Mouse (Mus musculus) layer of hippocampus, adult 11-12 months (tissue): Measurements from ENCODE around the gene Pgf.
"Not testable (repeated sequence)": the region's sequence is repeated elsewhere in the genome, so short reads cannot be mapped to it uniquely, and the experiment has no call there.

Experiments
- DNase-seq: peaks from one replicate; pipeline ENCODE4 v3.0.0; 2022; ENCODE audit warnings: low spot score

The Pgf gene

GRCm38 (mm10) chr12:85157797-85158460 lies 19.7 kb downstream of the Pgf start:
- no peak for DNase-seq

- no peak for DNase-seq
These were observed 21.3 kb downstream of the Pgf start for GRCm38 (mm10) chr12:85156324-85156723.

GRCm38 (mm10) chr12:85153011-85153410 lies 24.6 kb downstream of the Pgf start:
- DNase-seq: no peak

- peak; percentile 74 for DNase-seq
These were observed 26.4 kb downstream of the Pgf start, which contains the start of gene Rps6kl1 for GRCm38 (mm10) chr12:85151002-85151774. Gene Rps6kl1 (minus strand): TSS chr12:85151264.

- DNase-seq: no peak
These were observed 27.1 kb downstream of the Pgf start for GRCm38 (mm10) chr12:85150321-85151001.

- no peak for DNase-seq
These were observed 30.7 kb downstream of the Pgf start for GRCm38 (mm10) chr12:85146881-85147280.

DNA sequence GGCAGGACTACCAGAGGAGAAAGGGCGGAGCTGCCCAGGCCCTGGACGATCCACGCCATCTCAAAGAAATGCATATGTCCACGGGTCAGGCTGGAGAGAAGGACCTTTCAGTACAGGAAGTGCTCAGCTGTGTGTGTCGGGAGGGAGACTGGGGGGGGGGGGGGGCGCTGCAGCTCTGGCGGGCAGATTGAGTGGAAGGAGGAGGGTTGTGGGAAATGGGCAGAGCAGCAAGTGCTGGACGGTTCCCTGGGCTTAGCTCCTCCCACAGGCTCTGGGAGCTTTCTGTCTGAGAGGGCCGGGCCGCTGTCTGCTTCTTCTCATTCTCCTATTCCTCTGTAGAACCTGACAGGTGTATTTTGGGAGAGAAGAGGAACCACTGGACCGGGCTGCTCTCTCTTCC lies 31.2 kb downstream of the Pgf start:
- no peak for DNase-seq

DNA sequence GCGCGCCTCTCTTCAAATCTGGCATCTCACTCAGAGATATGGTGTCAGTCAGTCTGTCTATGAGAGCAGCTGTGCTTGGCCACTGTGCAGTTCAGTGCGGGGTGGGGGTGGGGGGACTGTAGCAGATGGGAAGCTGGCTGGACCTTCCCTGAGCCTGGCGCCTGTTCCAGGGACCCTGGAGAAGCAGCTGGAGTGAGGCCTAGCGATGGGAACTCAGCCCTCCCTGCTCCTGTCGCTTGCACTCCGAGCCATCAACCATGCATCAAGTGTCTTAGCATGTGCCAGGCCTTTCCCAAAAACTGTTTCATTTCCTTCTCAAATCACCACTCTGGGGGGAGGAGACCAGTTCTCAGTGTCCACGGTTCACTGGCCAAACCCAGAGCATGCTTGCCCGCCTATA lies 32.0 kb downstream of the Pgf start:
- DNase-seq: no peak

- no peak for DNase-seq
These were observed 32.8 kb downstream of the Pgf start for GRCm38 (mm10) chr12:85144821-85145220.

- not testable (repeated sequence) for DNase-seq
These were observed 33.3 kb downstream of the Pgf start for GRCm38 (mm10) chr12:85144276-85144675.

DNA sequence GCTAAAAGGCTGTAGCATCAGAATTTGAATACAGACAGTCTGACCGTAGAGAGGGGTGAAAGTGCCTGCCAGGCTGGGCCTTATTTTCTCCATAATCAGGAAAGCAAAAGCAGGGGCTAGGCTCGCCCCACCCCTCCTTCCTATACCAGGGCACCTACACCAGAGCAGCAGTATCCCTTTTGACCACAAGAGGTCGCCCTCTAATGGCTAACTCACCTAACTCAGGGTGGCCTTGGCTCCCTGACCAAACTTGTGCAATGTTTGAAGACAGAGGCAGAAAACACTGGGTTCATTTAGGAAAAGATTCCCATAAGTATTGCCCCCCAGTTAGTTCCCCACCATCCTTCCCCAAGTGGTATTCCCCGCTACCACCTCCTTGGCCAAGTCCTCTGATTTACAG lies 34.8 kb downstream of the Pgf start:
- peak; percentile 88 for DNase-seq

- DNase-seq: no peak
These were observed 36.5 kb downstream of the Pgf start for GRCm38 (mm10) chr12:85141096-85141495.

- no peak for DNase-seq
These were observed 37.4 kb downstream of the Pgf start for GRCm38 (mm10) chr12:85140036-85140701.

- no peak for DNase-seq
These were observed 41.0 kb downstream of the Pgf start for GRCm38 (mm10) chr12:85136627-85137026.

DNA sequence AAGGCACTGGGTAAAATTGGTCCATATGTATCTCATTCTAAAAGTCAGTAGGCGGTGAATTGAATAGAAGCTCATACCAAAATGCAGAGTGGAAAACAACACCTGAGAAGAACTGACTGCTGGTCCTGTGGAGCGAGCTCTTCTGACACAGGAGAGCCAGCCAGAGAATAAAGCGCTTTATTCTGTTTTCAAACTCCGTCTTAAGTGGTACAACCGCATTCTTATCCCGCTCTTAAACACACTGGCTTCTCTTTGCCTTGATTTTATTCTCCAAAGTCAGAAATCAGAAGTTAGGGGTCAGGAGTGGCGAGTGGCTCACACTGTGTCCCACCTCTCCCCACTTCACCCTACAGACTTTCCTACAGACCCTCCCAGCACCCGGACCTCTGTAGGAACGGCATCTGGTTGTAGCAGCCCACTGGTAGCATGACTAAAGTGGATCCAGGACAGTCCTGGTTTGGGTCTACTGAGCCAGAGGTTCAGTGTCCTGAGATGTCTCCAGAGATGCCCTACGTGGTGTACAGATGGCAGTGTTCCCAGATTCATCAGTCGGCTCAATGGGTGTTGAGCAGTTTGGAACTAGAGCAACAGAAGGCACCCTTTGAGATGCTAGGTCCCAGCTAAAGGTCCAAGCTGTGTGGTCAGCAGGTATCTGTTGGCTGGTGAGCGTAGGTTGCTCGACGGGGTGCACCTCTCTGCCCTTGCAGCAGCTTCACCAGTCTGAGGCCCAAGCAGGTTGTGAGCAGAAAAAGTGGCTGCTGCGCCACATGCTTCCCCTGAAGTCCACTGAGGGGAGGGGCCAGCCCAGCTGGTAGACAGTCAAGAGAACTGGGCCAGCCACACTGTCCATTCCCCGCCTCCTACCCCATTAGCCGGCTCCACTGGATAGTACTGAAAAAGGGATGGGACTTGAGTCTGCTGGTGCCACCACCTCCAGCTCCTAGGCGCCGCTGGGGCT lies 41.8 kb downstream of the Pgf start:
- no peak for DNase-seq

GRCm38 (mm10) chr12:85134043-85134794 lies 43.4 kb downstream of the Pgf start:
- DNase-seq: no peak

DNA sequence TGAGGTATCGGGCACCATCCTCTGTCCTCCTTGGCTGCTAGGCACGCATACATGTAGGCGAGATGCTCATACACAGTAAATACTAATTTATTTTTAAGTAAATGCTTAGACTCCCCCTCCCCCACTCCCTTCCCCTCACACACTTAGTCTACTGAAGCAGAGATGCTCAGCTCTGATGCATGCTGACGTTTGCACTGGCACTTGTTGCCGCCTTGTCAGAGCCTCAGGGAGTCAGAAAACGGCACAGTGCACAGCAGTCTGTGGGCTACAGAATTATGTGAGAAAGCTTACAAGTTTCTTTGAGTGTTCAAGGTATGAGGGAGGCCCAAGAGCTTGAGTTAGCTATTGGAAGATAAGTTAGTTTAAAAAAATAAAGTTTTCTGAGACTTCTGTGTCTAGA lies 46.2 kb downstream of the Pgf start:
- no peak for DNase-seq

DNA sequence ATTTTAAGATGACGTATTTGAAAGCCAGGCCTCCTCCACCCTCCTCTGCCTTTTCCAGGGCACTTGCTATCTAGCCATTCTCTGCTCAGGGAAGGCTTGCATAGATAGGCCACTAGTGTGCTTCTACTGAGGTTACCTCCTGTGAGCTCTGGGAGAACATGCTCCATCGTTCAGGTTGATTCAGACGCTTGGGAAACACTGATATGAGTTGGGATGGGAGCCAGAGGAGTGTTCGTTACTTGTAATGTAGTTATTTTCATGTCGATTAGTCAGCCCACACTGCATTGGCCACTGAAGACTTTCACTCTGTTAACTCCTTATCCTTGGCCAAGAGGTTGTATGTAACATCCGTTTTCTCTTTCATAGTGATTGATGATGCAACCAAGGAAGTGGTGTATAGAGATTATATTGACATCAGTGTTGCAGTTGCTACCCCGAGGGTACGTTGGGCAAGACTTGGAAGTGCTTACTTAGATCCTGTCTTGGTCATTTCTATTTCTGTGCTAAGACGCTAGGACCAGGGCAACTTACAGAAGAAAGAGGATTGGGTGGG lies 48.1 kb downstream of the Pgf start:
- no peak for DNase-seq

GRCm38 (mm10) chr12:85126986-85127603 lies 50.5 kb downstream of the Pgf start:
- no peak for DNase-seq

DNA sequence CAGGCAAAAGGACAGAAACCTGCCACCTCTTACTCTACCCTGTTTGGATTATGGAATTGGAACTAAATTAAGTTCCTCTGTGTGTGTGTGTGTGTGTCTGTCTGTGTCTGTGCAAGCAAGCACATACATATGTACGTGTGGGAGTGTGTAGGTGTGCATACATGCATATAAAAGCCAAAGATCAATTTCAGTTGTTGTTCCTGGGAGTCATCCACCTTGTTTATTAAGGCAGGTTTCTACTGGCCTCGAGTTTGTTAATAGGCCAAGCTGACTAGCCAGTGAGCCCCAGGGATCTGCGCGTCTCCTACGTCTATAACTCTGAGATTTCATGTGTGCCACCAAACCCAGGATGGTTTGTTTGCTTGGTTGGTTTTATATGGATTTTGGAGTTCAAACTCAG lies 52.8 kb downstream of the Pgf start:
- no peak for DNase-seq
